Mouse (Mus musculus) brown adipose tissue, adult 24 weeks (tissue): ENCODE data around the gene Dab1. TPM values are rescaled to one million over a fixed set of nuclear protein-coding genes. Genes with fewer than 3 reads are reported as not detected.

Source experiments
- H3K27ac ChIP-seq: fragments of 200-500 bp; replicated peaks from 2 replicates; pipeline ENCODE4 v1.5.1; 2012; ENCODE audit warnings: low read depth, mild to moderate bottlenecking, low read length
- H3K4me1 ChIP-seq: fragments of 200-500 bp; 2 replicates; pipeline ENCODE4 v1.6.1; 2012; ENCODE audit warnings: low read length, mixed read lengths; ENCODE audit not compliant: control insufficient read depth, insufficient read depth, insufficient read length
- H3K4me3 ChIP-seq: fragments of 200-500 bp; 2 replicates; pipeline ENCODE4 v1.5.1; 2012; ENCODE audit warnings: low read depth, mild to moderate bottlenecking, low read length, moderate library complexity; ENCODE audit not compliant: insufficient read depth
- polyA plus RNA-seq: library from polyadenylated mRNA; stranded (reverse); fragments of >200 nt; gene quantifications from 2 replicates; pipeline ENCODE4 v1.2.4, GENCODE M21; 2012; ENCODE audit not compliant: missing spikeins, insufficient read depth, insufficient read length

Dab1 gene
- polyA plus RNA-seq: not detected in 2 replicates

GRCm38 (mm10) chr4:103619321-103619945, at the start of gene Dab1:
Gene Dab1, plus strand, starts transcription at chr4:103619359.
- Histone ChIP-seq H3K4me1 (no peaks in the 10 kb centered on the region), H3K4me3 (no peak within 1 kb of the TSS), H3K27ac (no peak within 1 kb of the TSS)

- Histone ChIP-seq H3K27ac (no peak overlapping the region), H3K4me3 (no peak overlapping the region), H3K4me1 (no peaks in the 10 kb centered on the region)
Observed at GRCm38 (mm10) chr4:103571721-103572352, 47.3 kb upstream of the Dab1 start.

- no peaks in the 10 kb centered on the region for H3K4me1 ChIP-seq
- H3K27ac ChIP-seq: no peak overlapping the region
- no peak overlapping the region for H3K4me3 ChIP-seq
Observed at GRCm38 (mm10) chr4:103575556-103575955, 43.6 kb upstream of the Dab1 start.

- H3K4me1 ChIP-seq: no peaks in the 10 kb centered on the region
- no peak overlapping the region for H3K27ac ChIP-seq
- no peak overlapping the region for H3K4me3 ChIP-seq
Observed at GRCm38 (mm10) chr4:103576305-103576704, 42.9 kb upstream of the Dab1 start.

GRCm38 (mm10) chr4:103577111-103577815, 41.9 kb upstream of the Dab1 start:
- no peak overlapping the region for H3K27ac ChIP-seq
- no peak overlapping the region for H3K4me3 ChIP-seq
- no peaks in the 10 kb centered on the region for H3K4me1 ChIP-seq

- H3K27ac ChIP-seq: no peak overlapping the region
- H3K4me1 ChIP-seq: no peaks in the 10 kb centered on the region
- no peak overlapping the region for H3K4me3 ChIP-seq
Observed at GRCm38 (mm10) chr4:103577821-103578220, 41.3 kb upstream of the Dab1 start.

- H3K4me3 ChIP-seq: no peak overlapping the region
- H3K27ac ChIP-seq: no peak overlapping the region
- no peaks in the 10 kb centered on the region for H3K4me1 ChIP-seq
Observed at GRCm38 (mm10) chr4:103580021-103580420, 39.1 kb upstream of the Dab1 start.

- H3K4me3 ChIP-seq: no peak overlapping the region
- no peaks in the 10 kb centered on the region for H3K4me1 ChIP-seq
- H3K27ac ChIP-seq: no peak overlapping the region
Observed at GRCm38 (mm10) chr4:103615011-103615410, 4.1 kb upstream of the Dab1 start.

- Histone ChIP-seq H3K4me1 (no peaks in the 10 kb centered on the region), H3K4me3 (no peak overlapping the region), H3K27ac (no peak overlapping the region)
Observed at GRCm38 (mm10) chr4:103619946-103620371, 800 bp downstream of the Dab1 start.

GRCm38 (mm10) chr4:103620590-103621155, 1.5 kb downstream of the Dab1 start:
- no peaks in the 10 kb centered on the region for H3K4me1 ChIP-seq
- H3K27ac ChIP-seq: no peak overlapping the region
- H3K4me3 ChIP-seq: no peak overlapping the region

GRCm38 (mm10) chr4:103621586-103621985, 2.4 kb downstream of the Dab1 start:
- no peak overlapping the region for H3K27ac ChIP-seq
- H3K4me1 ChIP-seq: no peaks in the 10 kb centered on the region

GRCm38 (mm10) chr4:103630177-103630576, 11.0 kb downstream of the Dab1 start:
- H3K4me1 ChIP-seq: no peaks in the 10 kb centered on the region
- no peak overlapping the region for H3K27ac ChIP-seq
- H3K4me3 ChIP-seq: no peak overlapping the region

More at GRCm38 (mm10) chr4:103621586-103621985, 2.4 kb downstream of the Dab1 start:
- no peak overlapping the region for H3K4me3 ChIP-seq

- Histone ChIP-seq H3K4me3 (no peak overlapping the region), H3K4me1 (no peaks in the 10 kb centered on the region), H3K27ac (no peak overlapping the region)
Observed at GRCm38 (mm10) chr4:103636168-103636776, 17.1 kb downstream of the Dab1 start.

GRCm38 (mm10) chr4:103648209-103648896, 29.2 kb downstream of the Dab1 start:
- Histone ChIP-seq H3K4me3 (no peak overlapping the region), H3K27ac (no peak overlapping the region)

More at GRCm38 (mm10) chr4:103648209-103648896, 29.2 kb downstream of the Dab1 start:
- H3K4me1 ChIP-seq: no peaks in the 10 kb centered on the region
